Mouse (Mus musculus) erythroblast, embryonic 14.5 days (primary cell): ENCODE results near the gene Uri1. TPM values are rescaled to one million over a fixed set of nuclear protein-coding genes. Genes with fewer than 3 reads are reported as not detected.

ENCODE experiments used
- H3K27me3 ChIP-seq: 2 replicates; pipeline ENCODE4 v1.6.1; 2012; ENCODE audit warnings: inconsistent platforms; ENCODE audit not compliant: control insufficient read depth
- H3K36me3 ChIP-seq: 2 replicates; pipeline ENCODE4 v1.6.1; 2012; ENCODE audit warnings: mild to moderate bottlenecking, inconsistent platforms; ENCODE audit not compliant: control insufficient read depth
- H3K4me1 ChIP-seq: 2 replicates; pipeline ENCODE4 v1.6.1; 2012; ENCODE audit warnings: inconsistent platforms; ENCODE audit not compliant: control insufficient read depth
- H3K4me3 ChIP-seq: replicated peaks from 2 replicates; pipeline ENCODE3; 2012; ENCODE audit warnings: moderate library complexity, mild to moderate bottlenecking, inconsistent platforms
- H3K9me3 ChIP-seq: 2 replicates; pipeline ENCODE4 v1.6.1; 2012; ENCODE audit warnings: low read length, inconsistent platforms, mixed read lengths; ENCODE audit not compliant: control insufficient read depth
- GATA1 ChIP-seq: IDR thresholded peaks from 2 replicates; pipeline ENCODE4 v1.6.1; 2012; ENCODE audit warnings: low read length, inconsistent platforms, mixed read lengths
- TAL1 ChIP-seq: IDR thresholded peaks from 3 replicates; pipeline ENCODE4 v1.6.1; 2012; ENCODE audit warnings: low read length, inconsistent platforms, mixed read lengths
- polyA plus RNA-seq: library from polyadenylated mRNA; stranded (reverse); fragments of >175 nt; gene quantifications from 2 replicates; pipeline ENCODE4 v1.2.3, GENCODE M21; 2012

Uri1 gene
- polyA plus RNA-seq, 1 experiment, result 0.35 TPM

- Histone ChIP-seq H3K4me1 (no peaks in the 10 kb centered on the region), H3K36me3 (no peaks in the 10 kb centered on the region), H3K4me3 (no peak overlapping the region), H3K9me3 (0 out of 2 replicates have a peak, but pooled peaks cover 3% of the 10 kb centered on the region), H3K27me3 (no peaks in the 10 kb centered on the region)
- no peak for TF ChIP-seq TAL1
- no peak for TF ChIP-seq GATA1
These were observed 87.6 kb downstream of the Uri1 start for GRCm38 (mm10) chr7:37935786-37936185.

- H3K9me3 ChIP-seq, result no peaks in the 10 kb centered on the region
- H3K4me3 ChIP-seq, result no peak overlapping the region
- no peaks in the 10 kb centered on the region for H3K27me3 ChIP-seq
- no peaks in the 10 kb centered on the region for H3K4me1 ChIP-seq
- TF ChIP-seq TAL1, result no peak
- TF ChIP-seq GATA1, result no peak
- no peaks in the 10 kb centered on the region for H3K36me3 ChIP-seq
These were observed 88.6 kb downstream of the Uri1 start for GRCm38 (mm10) chr7:37934770-37935182.

- H3K27me3 ChIP-seq, result no peaks in the 10 kb centered on the region
- no peak overlapping the region for H3K4me3 ChIP-seq
- H3K9me3 ChIP-seq, result no peaks in the 10 kb centered on the region
- H3K4me1 ChIP-seq, result no peaks in the 10 kb centered on the region
- no peaks in the 10 kb centered on the region for H3K36me3 ChIP-seq
- TF ChIP-seq TAL1, result no peak
- TF ChIP-seq GATA1, result no peak
These were observed 89.5 kb downstream of the Uri1 start for GRCm38 (mm10) chr7:37933754-37934308.

- Histone ChIP-seq H3K9me3 (peaks cover 3% of the 10 kb centered on the region; the same call in 1 of the 2 replicates), H3K4me1 (no peaks in the 10 kb centered on the region), H3K4me3 (no peak overlapping the region), H3K27me3 (no peaks in the 10 kb centered on the region), H3K36me3 (no peaks in the 10 kb centered on the region)
- no peak for TF ChIP-seq TAL1
- no peak for TF ChIP-seq GATA1
These were observed 91.7 kb downstream of the Uri1 start for GRCm38 (mm10) chr7:37931631-37932030.

- no peak overlapping the region for H3K4me3 ChIP-seq
These were observed 93.6 kb downstream of the Uri1 start for GRCm38 (mm10) chr7:37929738-37930137.

GRCm38 (mm10) chr7:37922999-37923398, 100.4 kb downstream of the Uri1 start:
- TF ChIP-seq GATA1 (no peak), TAL1 (no peak)
- Histone ChIP-seq H3K4me1 (no peaks in the 10 kb centered on the region), H3K27me3 (no peaks in the 10 kb centered on the region), H3K4me3 (no peak overlapping the region), H3K36me3 (no peaks in the 10 kb centered on the region), H3K9me3 (peaks cover 8% of the 10 kb centered on the region)

More at GRCm38 (mm10) chr7:37929738-37930137, 93.6 kb downstream of the Uri1 start:
- no peak for TF ChIP-seq TAL1
- TF ChIP-seq GATA1, result no peak
- H3K4me1 ChIP-seq, result no peaks in the 10 kb centered on the region
- no peaks in the 10 kb centered on the region for H3K27me3 ChIP-seq
- H3K36me3 ChIP-seq, result no peaks in the 10 kb centered on the region
- peaks cover 6% of the 10 kb centered on the region; the same call in 1 of the 2 replicates for H3K9me3 ChIP-seq

- H3K9me3 ChIP-seq, result peaks cover 8% of the 10 kb centered on the region
- no peak overlapping the region for H3K4me3 ChIP-seq
- no peaks in the 10 kb centered on the region for H3K27me3 ChIP-seq
- H3K36me3 ChIP-seq, result no peaks in the 10 kb centered on the region
- TF ChIP-seq GATA1 (no peak), TAL1 (no peak)
- H3K4me1 ChIP-seq, result no peaks in the 10 kb centered on the region
These were observed 101.5 kb downstream of the Uri1 start for GRCm38 (mm10) chr7:37921681-37922430.

GRCm38 (mm10) chr7:37918926-37919325, 104.4 kb downstream of the Uri1 start:
- TF ChIP-seq GATA1 (no peak), TAL1 (no peak)
- Histone ChIP-seq H3K27me3 (no peaks in the 10 kb centered on the region), H3K4me1 (no peaks in the 10 kb centered on the region), H3K9me3 (peaks cover 3% of the 10 kb centered on the region), H3K36me3 (no peaks in the 10 kb centered on the region), H3K4me3 (no peak overlapping the region)

GRCm38 (mm10) chr7:37916762-37917439, 106.5 kb downstream of the Uri1 start:
- TF ChIP-seq GATA1 (no peak), TAL1 (no peak)
- H3K4me3 ChIP-seq, result no peak overlapping the region
- no peaks in the 10 kb centered on the region for H3K36me3 ChIP-seq
- no peaks in the 10 kb centered on the region for H3K9me3 ChIP-seq
- no peaks in the 10 kb centered on the region for H3K4me1 ChIP-seq
- H3K27me3 ChIP-seq, result no peaks in the 10 kb centered on the region
